In the genomic region with DNA sequence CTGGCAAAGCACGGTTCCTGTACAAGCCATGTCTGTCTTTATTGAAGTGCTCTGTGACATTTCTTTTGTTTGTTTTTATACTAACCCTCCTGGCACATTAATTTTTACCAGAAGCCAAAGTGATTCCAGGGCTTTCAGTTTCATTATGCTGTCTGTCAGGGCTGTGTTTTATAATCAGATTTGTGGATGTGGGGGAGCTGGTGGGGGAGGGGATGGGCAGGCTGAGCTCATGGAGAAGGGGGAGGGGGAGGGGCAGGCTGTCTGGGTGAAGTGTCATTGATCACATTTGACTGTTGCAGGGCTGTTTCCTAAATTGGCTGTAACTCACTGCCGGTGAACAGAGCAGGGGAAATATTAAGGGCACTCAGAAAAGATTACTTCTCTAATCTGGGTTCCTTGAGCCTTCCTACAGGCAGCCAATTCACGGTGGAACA, we compare ENCODE assay signal across 11 mouse cellular contexts.
DNase-seq lines count a peak whose midpoint lies in the region; ATAC-seq and TF ChIP-seq lines count a peak whose summit lies in the region.
"Had no signal": no experiment of that assay in that cellular context is flagged by ENCODE, and none has a peak within 500 bp of the region (broad histone marks: within the 10 kb centered on the region; RNA-seq: fewer than 3 reads in every experiment).

No protein-coding gene starts in this region.

- DNase-seq in kidney, adult 9 months, result peak; percentile 45
- peak; percentile 45 for DNase-seq in adrenal gland, postnatal 25 days
- no peak for DNase-seq in forebrain, postnatal 0 days
- no peak for DNase-seq in gastrocnemius, adult 8-10 months (ENCODE audit: low spot score in 2 of 2)
- DNase-seq in layer of hippocampus, adult 11-12 months (ENCODE audit: low spot score), result no peak
- no peak for DNase-seq in right cerebral cortex, adult 2 months (ENCODE audit: low spot score in 2 of 2)
- DNase-seq: thymus, postnatal 14 days had no signal

- H3K27me3 ChIP-seq in kidney, embryonic 15.5 days, result no peaks in the 10 kb centered on the region
- H3K27me3 ChIP-seq in forebrain, postnatal 0 days (ENCODE audit: insufficient read depth, low read length), result no peaks in the 10 kb centered on the region
- H3K27me3 ChIP-seq in midbrain, embryonic 13.5 days, result no peaks in the 10 kb centered on the region
- H3K27me3 ChIP-seq: megakaryocyte, embryonic 14.5 days had no signal

- no peak for ATAC-seq in kidney, embryonic 15.5 days (replicated peaks; ENCODE audit: low FRiP score)
- ATAC-seq in forebrain, postnatal 0 days, result peak; percentile 65
- ATAC-seq in midbrain, embryonic 13.5 days, result peak; percentile 68

- no peak overlapping the region for H3K9ac ChIP-seq in kidney, embryonic 15.5 days
- no peak overlapping the region for H3K9ac ChIP-seq in forebrain, postnatal 0 days
- no peak overlapping the region for H3K9ac ChIP-seq in midbrain, embryonic 13.5 days (replicated peaks)

- no peak overlapping the region for H3K4me3 ChIP-seq in kidney, embryonic 15.5 days (replicated peaks)
- H3K4me3 ChIP-seq in forebrain, postnatal 0 days (ENCODE audit: low read depth, low read length), result no peak overlapping the region
- no peak overlapping the region for H3K4me3 ChIP-seq in midbrain, embryonic 13.5 days (replicated peaks)
- H3K4me3 ChIP-seq: erythroblast, embryonic 14.5 days; megakaryocyte, embryonic 14.5 days had no signal

- H3K27ac ChIP-seq in kidney, embryonic 15.5 days, result no peak overlapping the region
- no peak overlapping the region for H3K27ac ChIP-seq in forebrain, postnatal 0 days (ENCODE audit: low read depth, low read length)
- peak overlapping the region; percentile 65 for H3K27ac ChIP-seq in midbrain, embryonic 13.5 days

- WGBS in kidney, embryonic 15.5 days, result 29% methylated on average over 3 of the region's 3 CpGs
- 29% methylated on average over 3 of the region's 3 CpGs for WGBS in forebrain, postnatal 0 days
- WGBS in midbrain, embryonic 13.5 days, result 17% methylated on average over 3 of the region's 3 CpGs

- H3K9me3 ChIP-seq in kidney, embryonic 15.5 days (replicated peaks), result no peaks in the 10 kb centered on the region
- no peaks in the 10 kb centered on the region for H3K9me3 ChIP-seq in forebrain, postnatal 0 days (ENCODE audit: low read length)
- no peaks in the 10 kb centered on the region for H3K9me3 ChIP-seq in midbrain, embryonic 13.5 days
- H3K9me3 ChIP-seq: megakaryocyte, embryonic 14.5 days had no signal

- peaks cover 12% of the 10 kb centered on the region; the same call in 1 of the 2 replicates for H3K36me3 ChIP-seq in kidney, embryonic 15.5 days
- H3K36me3 ChIP-seq in forebrain, postnatal 0 days (ENCODE audit: insufficient read depth), result peaks cover 19% of the 10 kb centered on the region
- H3K36me3 ChIP-seq in midbrain, embryonic 13.5 days, result peaks cover 36% of the 10 kb centered on the region

- peaks cover 2% of the 10 kb centered on the region; the same call in 1 of the 2 replicates for H3K4me1 ChIP-seq in kidney, embryonic 15.5 days
- no peaks in the 10 kb centered on the region for H3K4me1 ChIP-seq in forebrain, postnatal 0 days (ENCODE audit: insufficient read depth)
- H3K4me1 ChIP-seq in midbrain, embryonic 13.5 days (replicated peaks), result peaks cover 17% of the 10 kb centered on the region

- no peak for TF ChIP-seq CTCF in forebrain, postnatal 0 days (IDR thresholded peaks at IDR 0.05; ENCODE audit: low read depth)

- H3K4me2 ChIP-seq in kidney, embryonic 15.5 days, result no peak overlapping the region
- no peak overlapping the region for H3K4me2 ChIP-seq in forebrain, postnatal 0 days (ENCODE audit: low read depth)
- no peak overlapping the region for H3K4me2 ChIP-seq in midbrain, embryonic 13.5 days (replicated peaks)

Comparison
In these comparisons a context has a peak if more than half of its experiments do, and no peak if none do; other contexts are left out.
1. DNase-seq: peak in kidney, adult 9 months (single experiment) and adrenal gland, postnatal 25 days (single experiment); none in forebrain, postnatal 0 days (single experiment), gastrocnemius, adult 8-10 months (0 of 2), layer of hippocampus, adult 11-12 months (single experiment) and right cerebral cortex, adult 2 months (0 of 2).